Mouse (Mus musculus): ENCODE measurements around the gene Spsb1. TPM values are rescaled to one million over a fixed set of nuclear protein-coding genes. Genes with fewer than 3 reads are reported as not detected.

The Spsb1 gene
- polyA plus RNA-seq, 2 experiments: 0.23 to 0.46 TPM

DNA sequence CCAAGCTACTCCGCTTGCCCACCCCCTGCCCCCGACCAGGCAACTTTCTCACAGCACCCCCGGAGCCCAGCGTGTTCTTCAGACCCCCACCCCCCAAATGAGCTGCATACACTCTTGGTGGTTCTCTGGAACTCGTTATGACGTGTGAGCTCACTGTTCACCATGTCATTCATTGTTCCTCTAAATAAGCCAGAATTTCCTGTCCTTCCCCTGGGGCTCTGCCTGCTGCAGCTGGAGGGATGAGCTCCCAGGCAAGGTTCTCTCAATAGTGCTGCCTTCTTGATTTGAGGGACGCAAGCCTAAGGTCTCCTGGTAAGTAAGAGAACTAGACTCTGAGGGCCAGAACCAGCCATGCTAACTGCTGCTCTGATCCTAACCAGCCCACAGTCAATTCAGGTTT is 59.6 kb downstream of the Spsb1 start:
- Histone ChIP-seq H3K27me3 (ENCODE audit: control insufficient read depth, insufficient read depth, low read length) (no peaks in the 10 kb centered on the region), H3K4me3 (ENCODE audit: insufficient read depth in 1 of 2, low read depth in 2 of 2, low read length in 2 of 2) (no peak overlapping the region), H3K36me3 (replicated peaks; ENCODE audit: control insufficient read depth, insufficient read depth, low read depth) (no peaks in the 10 kb centered on the region), H3K4me1 (replicated peaks; ENCODE audit: control insufficient read depth in 2 of 2, insufficient read depth in 2 of 2, low read length in 1 of 2) (no peaks in the 10 kb centered on the region), H3K4me2 (ENCODE audit: low read depth) (no peak overlapping the region), H3K9me3 (ENCODE audit: control insufficient read depth, low read length) (no peaks in the 10 kb centered on the region), H3K9ac (replicated peaks) (no peak overlapping the region), H3K27ac (no peak overlapping the region)
- ATAC-seq (ENCODE audit: insufficient read depth) (no peak), DNase-seq (ENCODE audit: low read depth in 3 of 3, low spot score in 3 of 3) (no peak)
- no peak for TF ChIP-seq CTCF (IDR thresholded peaks at IDR 0.05; ENCODE audit: low read depth)
- no peak for TF ChIP-seq EP300 (IDR thresholded peaks at IDR 0.05; ENCODE audit: low read depth)
- WGBS (ENCODE audit: insufficient replicate concordance): 33% methylated on average over 7 of the region's 7 CpGs

DNA sequence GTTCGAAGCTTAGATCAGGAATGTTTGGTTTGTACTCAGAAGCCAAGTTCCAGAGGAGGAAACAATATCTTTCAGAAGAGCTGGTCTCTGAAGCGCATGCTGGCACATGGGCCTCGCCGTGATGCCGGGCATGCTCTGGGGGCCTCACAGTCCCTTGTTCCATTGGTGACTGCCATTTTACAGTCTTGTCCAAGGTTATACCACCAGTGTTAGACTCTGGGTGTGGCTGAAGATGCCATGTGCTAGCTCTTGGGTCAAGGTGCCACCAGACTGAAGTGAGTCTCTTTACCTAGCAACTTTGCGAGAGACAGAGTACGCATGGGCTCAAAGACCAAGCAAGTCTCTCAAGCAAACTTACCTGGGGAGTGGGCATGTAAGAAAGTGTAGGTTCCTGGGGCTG is 60.5 kb downstream of the Spsb1 start:
- Histone ChIP-seq H3K36me3 (replicated peaks; ENCODE audit: control insufficient read depth, insufficient read depth, low read depth) (no peaks in the 10 kb centered on the region), H3K9ac (replicated peaks) (no peak overlapping the region), H3K4me3 (ENCODE audit: insufficient read depth in 1 of 2, low read depth in 2 of 2, low read length in 2 of 2) (no peak overlapping the region), H3K9me3 (ENCODE audit: control insufficient read depth, low read length) (no peaks in the 10 kb centered on the region), H3K27ac (no peak overlapping the region), H3K4me1 (replicated peaks; ENCODE audit: control insufficient read depth in 2 of 2, insufficient read depth in 2 of 2, low read length in 1 of 2) (no peaks in the 10 kb centered on the region), H3K27me3 (ENCODE audit: control insufficient read depth, insufficient read depth, low read length) (no peaks in the 10 kb centered on the region), H3K4me2 (ENCODE audit: low read depth) (no peak overlapping the region)
- 83% methylated on average over 7 of the region's 7 CpGs for WGBS (ENCODE audit: insufficient replicate concordance)
- no peak for ATAC-seq (ENCODE audit: insufficient read depth)
- no peak for DNase-seq (ENCODE audit: low read depth in 3 of 3, low spot score in 3 of 3)
- TF ChIP-seq CTCF (IDR thresholded peaks at IDR 0.05; ENCODE audit: low read depth) (no peak), EP300 (IDR thresholded peaks at IDR 0.05; ENCODE audit: low read depth) (no peak)

DNA sequence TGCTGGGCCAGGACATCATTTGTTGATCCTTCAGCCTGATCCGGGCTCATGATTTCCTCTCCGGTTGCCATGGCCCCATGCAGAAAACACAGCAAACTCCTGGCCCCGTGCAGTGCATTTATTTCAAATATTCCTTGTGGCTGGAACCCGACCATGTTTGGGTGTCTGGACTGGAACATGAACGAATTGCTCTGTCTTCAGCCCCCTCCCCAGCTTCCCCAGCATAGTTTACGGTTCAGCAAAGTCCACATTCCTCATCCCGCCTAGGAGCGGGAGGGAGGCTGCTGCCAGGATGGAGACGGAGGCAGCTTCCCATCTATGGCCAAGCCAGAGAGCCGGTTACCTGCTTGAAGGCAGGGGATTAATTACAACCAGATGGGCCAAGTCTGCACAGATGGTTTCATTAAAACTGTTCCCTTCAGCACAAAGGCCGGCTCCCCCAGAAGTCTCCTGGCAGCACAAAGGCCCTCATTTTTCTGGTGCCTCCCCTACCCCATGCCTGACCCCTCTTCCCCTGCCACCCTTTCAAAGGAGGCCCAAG is 61.2 kb downstream of the Spsb1 start:
- no peak overlapping the region for H3K27ac ChIP-seq
- no peak for TF ChIP-seq EP300 (IDR thresholded peaks at IDR 0.05; ENCODE audit: low read depth)
- TF ChIP-seq CTCF (IDR thresholded peaks at IDR 0.05; ENCODE audit: low read depth): no peak
- H3K9me3 ChIP-seq (ENCODE audit: control insufficient read depth, low read length): no peaks in the 10 kb centered on the region
- H3K36me3 ChIP-seq (replicated peaks; ENCODE audit: control insufficient read depth, insufficient read depth, low read depth): no peaks in the 10 kb centered on the region
- H3K9ac ChIP-seq (replicated peaks): no peak overlapping the region
- DNase-seq (ENCODE audit: low read depth in 3 of 3, low spot score in 3 of 3) (no peak), ATAC-seq (ENCODE audit: insufficient read depth) (no peak)
- no peaks in the 10 kb centered on the region for H3K4me1 ChIP-seq (replicated peaks; ENCODE audit: control insufficient read depth in 2 of 2, insufficient read depth in 2 of 2, low read length in 1 of 2)
- 69% methylated on average over 11 of the region's 11 CpGs for WGBS (ENCODE audit: insufficient replicate concordance)
- H3K27me3 ChIP-seq (ENCODE audit: control insufficient read depth, insufficient read depth, low read length): no peaks in the 10 kb centered on the region
- no peak overlapping the region for H3K4me3 ChIP-seq (ENCODE audit: insufficient read depth in 1 of 2, low read depth in 2 of 2, low read length in 2 of 2)
- H3K4me2 ChIP-seq (ENCODE audit: low read depth): no peak overlapping the region

DNA sequence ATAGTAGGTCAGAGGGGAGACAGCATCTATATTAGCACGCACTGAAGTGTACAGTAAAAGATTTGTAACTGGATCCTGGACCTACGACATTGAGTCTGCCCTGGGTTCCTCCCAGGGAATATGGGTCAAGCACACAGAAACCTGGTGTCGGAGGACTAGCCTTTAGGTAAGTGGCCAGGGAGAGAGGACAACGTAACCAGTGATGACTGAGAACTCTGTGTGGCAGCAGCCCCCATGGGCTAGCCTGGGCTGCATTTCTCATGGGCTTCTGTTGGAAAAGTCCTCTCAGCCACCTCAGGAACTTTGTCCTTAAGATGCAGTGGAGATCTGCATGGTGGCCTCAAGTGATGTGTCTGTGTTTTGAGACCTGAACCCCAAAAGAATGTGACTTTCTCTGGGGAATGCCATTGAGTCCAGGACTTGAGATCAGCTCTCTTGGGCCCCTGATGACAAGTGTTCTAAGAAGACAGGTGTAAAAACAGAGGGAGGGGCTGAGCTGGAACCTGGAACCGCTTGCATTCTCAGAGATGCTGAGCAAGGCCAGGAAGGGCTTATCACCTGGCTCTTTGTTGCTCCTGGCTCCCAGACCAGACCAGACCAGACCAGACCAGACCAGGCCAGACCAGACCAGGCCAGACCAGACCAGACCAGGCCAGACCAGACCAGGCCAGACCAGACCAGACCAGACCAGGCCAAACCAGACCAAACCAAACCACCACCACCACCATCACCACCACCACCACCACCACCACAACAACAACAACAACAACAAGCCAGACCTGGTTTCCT is 63.5 kb downstream of the Spsb1 start:
- Histone ChIP-seq H3K27ac (no peak overlapping the region), H3K4me2 (ENCODE audit: low read depth) (no peak overlapping the region), H3K4me3 (ENCODE audit: insufficient read depth in 1 of 2, low read depth in 2 of 2, low read length in 2 of 2) (no peak overlapping the region), H3K36me3 (replicated peaks; ENCODE audit: control insufficient read depth, insufficient read depth, low read depth) (no peaks in the 10 kb centered on the region), H3K9me3 (ENCODE audit: control insufficient read depth, low read length) (no peaks in the 10 kb centered on the region), H3K27me3 (ENCODE audit: control insufficient read depth, insufficient read depth, low read length) (no peaks in the 10 kb centered on the region), H3K9ac (replicated peaks) (no peak overlapping the region), H3K4me1 (replicated peaks; ENCODE audit: control insufficient read depth in 2 of 2, insufficient read depth in 2 of 2, low read length in 1 of 2) (no peaks in the 10 kb centered on the region)
- WGBS (ENCODE audit: insufficient replicate concordance): 64% methylated on average over 5 of the region's 5 CpGs
- ATAC-seq (ENCODE audit: insufficient read depth) (no peak), DNase-seq (ENCODE audit: low read depth in 3 of 3, low spot score in 3 of 3) (no peak)
- no peak for TF ChIP-seq EP300 (IDR thresholded peaks at IDR 0.05; ENCODE audit: low read depth)
- no peak for TF ChIP-seq CTCF (IDR thresholded peaks at IDR 0.05; ENCODE audit: low read depth)

DNA sequence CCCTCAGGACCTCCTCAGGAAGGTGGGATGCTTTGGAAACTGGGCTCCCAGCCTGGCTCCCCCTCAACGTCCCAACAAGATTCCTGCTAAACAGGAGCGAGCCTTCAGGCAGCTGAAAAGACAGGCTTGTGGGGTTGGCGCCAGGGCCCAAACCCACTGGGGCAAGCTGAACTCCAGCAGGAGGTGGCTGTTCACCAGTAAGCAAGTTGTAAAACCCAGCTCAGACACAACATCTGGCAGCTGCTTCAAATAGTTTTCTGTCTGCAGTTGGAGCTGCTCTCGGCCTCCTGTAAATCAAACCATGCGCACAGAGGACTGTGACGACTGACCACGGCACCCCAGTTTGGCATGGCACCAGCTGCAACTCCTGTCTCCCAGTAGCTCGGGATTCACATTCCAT is 64.3 kb downstream of the Spsb1 start:
- Histone ChIP-seq H3K4me1 (replicated peaks; ENCODE audit: control insufficient read depth in 2 of 2, insufficient read depth in 2 of 2, low read length in 1 of 2) (no peaks in the 10 kb centered on the region), H3K4me2 (ENCODE audit: low read depth) (no peak overlapping the region), H3K9ac (replicated peaks) (no peak overlapping the region), H3K27me3 (ENCODE audit: control insufficient read depth, insufficient read depth, low read length) (no peaks in the 10 kb centered on the region), H3K4me3 (ENCODE audit: insufficient read depth in 1 of 2, low read depth in 2 of 2, low read length in 2 of 2) (no peak overlapping the region), H3K27ac (no peak overlapping the region), H3K9me3 (ENCODE audit: control insufficient read depth, low read length) (no peaks in the 10 kb centered on the region), H3K36me3 (replicated peaks; ENCODE audit: control insufficient read depth, insufficient read depth, low read depth) (no peaks in the 10 kb centered on the region)
- DNase-seq (ENCODE audit: low read depth in 3 of 3, low spot score in 3 of 3): no peak
- no peak for ATAC-seq (ENCODE audit: insufficient read depth)
- WGBS (ENCODE audit: insufficient replicate concordance): 56% methylated on average over 8 of the region's 8 CpGs
- TF ChIP-seq EP300 (IDR thresholded peaks at IDR 0.05; ENCODE audit: low read depth): no peak
- TF ChIP-seq CTCF (IDR thresholded peaks at IDR 0.05; ENCODE audit: low read depth): no peak

Data from liver, embryonic 14.5 days (tissue).